Mouse (Mus musculus): Measurements from ENCODE around the gene Hcrt.

Gene Hcrt

DNA sequence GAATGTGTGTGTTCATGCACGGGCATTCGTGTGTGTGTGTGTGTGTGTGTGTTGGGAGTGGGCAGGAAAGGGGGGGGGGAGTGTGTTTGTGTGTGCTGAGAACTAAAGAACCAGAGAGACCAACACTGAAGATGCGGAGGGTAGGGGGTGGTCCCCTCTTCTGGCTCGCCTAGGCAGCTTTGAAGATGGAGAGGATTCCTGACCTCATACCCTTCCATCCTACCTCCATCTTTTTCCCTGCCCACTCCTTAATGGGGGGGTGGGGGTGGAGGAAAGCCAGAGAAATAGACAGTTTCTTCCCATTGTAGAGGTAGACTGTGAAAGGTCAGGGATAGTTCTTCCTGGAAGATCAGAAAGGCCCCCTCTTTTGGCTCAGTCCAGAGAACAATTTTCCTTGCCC is 49.6 kb downstream of the Hcrt start:
- in situ Hi-C loops (cut with MboI, MseI): no loop called here

DNA sequence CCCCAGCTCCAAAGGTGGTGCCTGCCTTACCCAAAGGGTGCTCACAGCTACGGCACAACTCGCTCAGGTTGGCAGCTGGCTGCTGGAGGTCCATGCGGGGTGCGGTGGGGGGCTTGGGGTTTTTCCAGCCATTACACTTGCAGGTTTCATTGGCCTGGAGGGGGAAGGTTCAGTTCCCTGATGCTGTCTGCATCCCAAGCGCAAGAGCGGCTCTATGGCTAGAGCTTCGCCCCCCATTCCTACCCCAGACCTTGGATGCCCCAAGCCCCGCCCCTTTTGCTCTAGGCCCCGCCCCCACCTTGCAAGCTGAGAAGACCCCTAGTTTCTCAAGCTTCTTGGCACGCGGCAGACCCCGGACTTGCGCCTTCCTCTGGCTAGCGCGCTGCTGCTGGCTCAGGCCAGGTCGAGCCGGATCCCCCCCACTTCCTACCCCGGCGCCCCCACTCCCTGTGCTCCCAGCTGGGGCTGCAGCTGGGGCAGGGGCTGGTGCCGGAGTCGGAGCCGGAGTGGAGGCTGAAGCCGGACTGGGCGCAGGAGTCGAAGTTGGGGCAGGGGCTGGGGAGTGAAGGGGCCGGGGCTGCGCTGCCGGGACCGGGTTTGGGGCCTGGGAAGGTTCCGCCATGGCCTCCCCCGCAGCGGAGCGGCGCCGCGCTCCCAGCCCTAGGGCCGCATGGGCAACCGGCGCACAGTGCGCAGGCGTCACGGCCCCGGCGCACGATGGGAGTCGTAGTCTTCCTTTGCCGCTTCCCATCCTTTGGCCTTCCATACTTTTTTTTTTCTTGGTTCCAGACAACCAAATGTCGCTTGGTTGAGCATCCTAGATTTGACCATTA is 50.7 kb downstream of the Hcrt start, which contains the start of gene Kat2a:
Gene Kat2a (minus strand): TSS at position 683 of the 833 bp plus-strand sequence.
- in situ Hi-C loops (cut with MboI, MseI): no loop called here
